Mouse (Mus musculus) yolk sac, embryonic 10.5 days (tissue): ENCODE measurements around the gene Apex2.
A peak's percentile ranks its signal among the peaks of the same experiment; 100 is the strongest.
"Not testable (repeated sequence)": the region's sequence is repeated elsewhere in the genome, so short reads cannot be mapped to it uniquely, and the experiment has no call there.

ENCODE experiments used
- DNase-seq: peaks from one replicate; pipeline ENCODE4 v3.0.0-alpha.2; 2017; ENCODE audit warnings: low spot score

Apex2 gene

DNA sequence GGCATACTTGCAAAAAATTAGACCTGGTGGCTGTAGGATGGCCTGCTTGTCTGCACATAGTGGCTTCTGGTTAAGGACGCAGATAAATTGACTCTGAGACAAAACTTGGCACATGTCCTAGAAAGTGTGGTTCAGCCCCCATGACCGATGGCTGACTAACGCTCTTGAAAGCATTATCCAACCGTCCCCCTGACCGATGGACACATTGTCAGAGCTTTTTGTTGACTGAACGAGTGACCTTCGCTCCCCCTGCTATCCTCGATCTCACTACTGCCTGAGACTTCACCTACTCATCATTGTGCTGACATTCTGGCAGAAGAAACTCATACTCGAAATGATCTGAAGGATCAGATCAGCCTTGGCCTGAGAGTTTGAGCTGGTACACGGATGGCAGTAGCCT is 101.9 kb downstream of the Apex2 start:
- DNase-seq = not testable (repeated sequence)

DNA sequence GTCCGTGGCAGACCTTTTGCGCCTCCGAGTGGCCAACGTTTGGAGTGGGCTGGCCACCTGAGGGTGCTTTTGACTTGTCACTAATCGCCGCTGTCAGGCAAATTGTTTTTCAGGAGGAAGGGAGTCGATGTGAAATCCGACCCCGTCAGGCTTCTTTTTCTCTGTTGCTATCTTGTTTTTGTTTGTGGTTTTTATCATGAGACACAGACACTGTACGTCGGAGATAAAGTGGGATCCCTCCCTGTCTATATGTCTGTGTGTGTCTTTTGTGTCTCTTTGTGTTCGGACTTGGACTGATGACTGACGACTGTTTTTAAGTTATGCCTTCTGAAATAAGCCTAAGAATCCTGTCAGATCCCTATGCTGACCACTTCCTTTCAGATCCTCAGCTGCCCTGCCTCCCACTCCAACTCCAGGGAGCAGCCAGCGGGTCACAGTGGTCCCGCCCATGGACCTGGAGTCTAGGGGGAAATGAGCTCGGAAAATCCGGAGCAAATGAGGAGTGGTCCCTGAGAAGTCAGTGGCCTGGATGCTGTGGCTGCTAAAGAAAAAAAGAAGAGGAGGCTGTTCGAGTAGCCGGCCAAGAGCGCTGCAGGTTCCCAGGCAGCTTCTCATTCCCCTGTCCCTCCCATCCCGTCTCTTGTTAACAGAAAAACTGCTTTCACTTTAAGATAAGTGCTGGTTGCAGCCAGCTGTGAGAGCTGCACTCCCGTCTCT is 103.2 kb downstream of the Apex2 start:
- not testable (repeated sequence) for DNase-seq

DNA sequence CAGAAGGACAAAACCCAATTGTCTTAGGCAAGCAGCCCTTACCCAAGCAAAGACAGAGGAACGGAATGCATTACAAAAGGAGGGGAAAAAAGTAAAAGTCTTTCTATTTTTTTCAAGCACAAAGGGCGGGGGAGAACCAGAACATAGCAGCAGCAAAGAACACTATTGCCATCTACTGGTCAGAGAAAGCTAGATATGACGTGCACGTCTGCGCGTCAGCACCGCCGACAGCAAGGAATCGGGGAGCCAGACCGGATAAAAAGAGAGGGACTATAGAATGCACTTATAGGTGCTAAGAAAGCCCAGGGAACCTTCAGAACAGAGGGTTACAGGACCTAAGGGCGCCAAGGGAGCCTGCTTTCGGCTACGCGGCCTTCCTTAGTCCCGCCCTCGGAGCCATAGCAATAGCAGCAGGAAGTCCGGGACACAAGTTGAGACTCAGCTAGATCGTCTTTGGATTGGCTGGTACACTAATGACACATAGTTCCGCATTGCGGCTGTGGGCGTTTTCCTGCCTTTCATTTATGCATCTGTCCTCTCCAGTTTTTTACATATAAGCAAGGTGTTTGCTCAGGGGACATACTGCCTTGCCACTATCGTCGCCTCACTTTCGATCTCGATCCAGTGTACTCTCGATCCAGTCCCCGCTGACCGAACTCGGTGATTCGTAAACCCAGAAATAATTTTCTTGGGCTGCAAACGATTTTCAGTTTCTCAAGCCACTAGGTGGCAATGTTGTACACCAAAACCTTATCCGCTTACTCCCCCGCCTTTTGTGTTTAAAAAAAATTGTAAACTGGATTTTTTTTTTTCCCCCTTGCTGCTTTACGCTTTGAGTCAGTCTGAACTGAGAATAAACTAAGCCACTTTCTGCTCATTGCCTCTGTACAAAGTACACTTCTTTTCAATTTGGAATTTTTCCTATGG is 111.6 kb downstream of the Apex2 start:
- DNase-seq = peak; percentile 86

DNA sequence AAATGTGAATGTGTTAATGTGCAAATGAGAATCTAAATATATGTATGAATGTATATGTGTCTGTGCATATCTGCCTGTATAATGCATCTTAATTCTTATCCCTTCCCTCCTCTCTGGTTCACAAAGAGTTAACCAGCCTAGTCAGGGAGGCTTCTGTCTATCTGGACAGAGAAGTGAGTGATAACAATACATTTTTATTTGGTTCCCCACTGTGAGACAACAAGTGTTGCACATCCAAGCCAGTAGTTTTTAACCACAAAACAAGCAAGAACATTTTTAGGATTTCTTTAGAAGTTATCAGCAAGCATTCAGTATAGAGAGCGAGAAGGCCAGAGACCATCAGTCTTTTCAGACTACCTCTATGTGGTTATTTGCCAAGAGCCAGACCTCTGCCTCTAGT is 118.3 kb downstream of the Apex2 start:
- DNase-seq = no peak
